Mouse (Mus musculus): ENCODE measurements around the gene Bbox1.

Gene Bbox1

GRCm38 (mm10) chr2:110314509-110315155 lies at the start of gene Bbox1:
Gene Bbox1, minus strand, starts transcription at chr2:110314560.
- DNase-seq = peak; percentile 31 to 60

GRCm38 (mm10) chr2:110363855-110364254 lies 49.5 kb upstream of the Bbox1 start:
- no peak for DNase-seq

GRCm38 (mm10) chr2:110362432-110363283 lies 48.3 kb upstream of the Bbox1 start, which contains the start of gene Fibin:
Gene Fibin, minus strand, starts transcription at chr2:110363183.
- peak; percentile 59 to 74 for DNase-seq

DNA sequence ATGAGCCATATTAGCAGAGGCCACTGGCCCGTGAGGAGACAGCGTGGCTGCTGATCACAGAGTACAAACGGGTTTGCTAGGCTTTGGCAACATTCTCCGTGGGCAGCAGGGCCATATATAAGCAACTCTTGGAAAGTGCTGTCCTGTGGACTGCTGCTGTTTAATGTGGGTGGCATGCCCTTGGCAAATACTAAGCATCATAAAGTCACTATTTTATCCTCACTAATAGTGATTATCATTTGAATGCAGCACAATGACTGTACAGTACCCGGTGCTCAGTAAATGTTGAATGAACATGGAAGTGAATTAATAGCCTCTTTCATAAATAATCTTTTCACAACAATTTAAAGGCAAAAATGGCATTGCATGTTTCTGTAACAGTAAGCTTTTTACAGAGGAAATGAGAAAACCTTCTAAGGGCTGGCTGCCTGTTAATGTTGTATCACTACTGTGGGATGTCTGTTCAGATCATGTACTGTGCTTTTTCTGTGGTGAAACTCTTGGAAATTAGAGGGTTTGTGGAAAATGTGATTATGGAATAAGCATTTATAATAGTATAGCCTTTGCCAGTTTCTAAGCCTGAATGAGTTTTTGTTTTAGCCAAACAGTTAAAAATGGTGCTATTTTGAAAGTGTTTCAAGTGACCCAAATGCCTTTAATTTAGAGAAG lies 39.1 kb upstream of the Bbox1 start:
- no peak for DNase-seq

DNA sequence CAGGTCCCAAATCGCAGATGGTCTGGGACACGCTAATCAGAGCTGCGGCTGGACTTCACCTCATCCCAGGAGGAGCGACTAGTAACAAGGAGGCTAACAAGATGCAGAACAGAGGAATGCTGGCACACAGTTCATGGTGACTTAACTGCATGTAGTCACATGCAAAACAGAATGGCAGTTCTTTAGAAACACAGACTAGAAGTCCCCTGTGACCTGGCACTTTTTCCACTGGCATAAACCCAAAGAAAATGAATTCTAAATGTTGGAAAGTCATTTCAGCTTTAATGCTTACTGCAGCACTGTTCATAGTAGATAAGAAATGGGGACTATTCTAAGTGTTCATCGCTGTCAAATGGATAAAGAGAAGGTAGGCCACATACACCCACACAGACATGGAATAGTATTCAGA lies 37.5 kb upstream of the Bbox1 start:
- no peak for DNase-seq

DNA sequence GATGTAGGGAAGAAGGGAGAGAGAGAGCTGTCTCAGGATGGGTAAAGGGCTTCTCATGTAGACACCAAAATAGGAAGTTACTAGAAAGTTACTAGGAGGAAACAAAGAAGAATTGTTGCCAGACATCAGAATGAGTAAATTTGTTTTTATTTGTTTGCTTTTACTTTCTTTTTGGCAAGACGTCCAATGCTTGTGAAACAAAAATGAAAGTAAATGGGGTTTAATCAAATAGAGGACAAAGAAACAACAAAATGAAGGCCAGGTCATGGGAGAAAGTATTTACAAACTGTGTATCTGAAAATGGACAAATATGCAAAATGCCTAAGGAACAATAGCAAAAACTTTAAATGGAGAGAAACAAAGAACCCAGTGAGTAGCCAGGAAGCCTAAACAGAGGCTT lies 37.0 kb upstream of the Bbox1 start:
- no peak for DNase-seq

DNA sequence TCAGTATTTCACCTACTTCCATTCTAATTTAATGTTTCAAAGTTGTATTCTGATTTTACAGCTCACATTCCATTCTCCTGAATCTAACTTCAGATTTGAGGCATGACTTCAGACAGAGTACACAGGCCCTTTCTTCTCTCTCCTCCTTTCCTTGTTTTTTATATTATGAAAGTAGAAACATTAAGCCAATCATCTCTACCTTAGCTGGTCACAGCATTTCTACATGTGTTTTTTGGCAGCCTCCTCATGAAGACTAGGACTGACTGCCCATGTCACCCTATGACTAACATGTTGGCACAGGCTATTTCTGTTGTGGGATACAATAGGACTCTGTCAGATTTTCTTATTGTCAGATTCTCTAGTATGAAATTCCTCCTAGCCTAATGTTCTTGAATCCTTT lies 14.6 kb upstream of the Bbox1 start:
- DNase-seq = no peak

GRCm38 (mm10) chr2:110319949-110320348 lies 5.6 kb upstream of the Bbox1 start:
- DNase-seq = no peak

DNA sequence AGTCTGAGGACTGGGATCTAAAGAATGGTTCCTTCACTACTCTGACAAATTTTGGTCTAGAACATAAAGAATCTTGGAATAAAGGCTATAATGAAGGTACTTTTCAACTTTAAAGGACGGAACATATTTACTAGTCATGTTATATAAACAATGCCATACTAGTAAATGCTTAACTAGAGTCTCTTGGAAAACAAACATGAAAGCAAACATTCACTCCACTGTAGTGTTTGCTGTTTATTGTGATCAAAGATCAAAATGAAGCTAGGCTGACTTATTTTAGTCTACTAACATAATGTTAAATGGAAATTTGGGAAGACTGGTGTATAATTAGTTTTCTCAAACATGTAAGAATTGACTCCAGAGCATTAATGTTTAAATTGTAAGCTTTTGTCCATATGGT lies 4.9 kb upstream of the Bbox1 start:
- DNase-seq = no peak

- DNase-seq = no peak
These were observed 4.4 kb upstream of the Bbox1 start for GRCm38 (mm10) chr2:110318719-110319118.

DNA sequence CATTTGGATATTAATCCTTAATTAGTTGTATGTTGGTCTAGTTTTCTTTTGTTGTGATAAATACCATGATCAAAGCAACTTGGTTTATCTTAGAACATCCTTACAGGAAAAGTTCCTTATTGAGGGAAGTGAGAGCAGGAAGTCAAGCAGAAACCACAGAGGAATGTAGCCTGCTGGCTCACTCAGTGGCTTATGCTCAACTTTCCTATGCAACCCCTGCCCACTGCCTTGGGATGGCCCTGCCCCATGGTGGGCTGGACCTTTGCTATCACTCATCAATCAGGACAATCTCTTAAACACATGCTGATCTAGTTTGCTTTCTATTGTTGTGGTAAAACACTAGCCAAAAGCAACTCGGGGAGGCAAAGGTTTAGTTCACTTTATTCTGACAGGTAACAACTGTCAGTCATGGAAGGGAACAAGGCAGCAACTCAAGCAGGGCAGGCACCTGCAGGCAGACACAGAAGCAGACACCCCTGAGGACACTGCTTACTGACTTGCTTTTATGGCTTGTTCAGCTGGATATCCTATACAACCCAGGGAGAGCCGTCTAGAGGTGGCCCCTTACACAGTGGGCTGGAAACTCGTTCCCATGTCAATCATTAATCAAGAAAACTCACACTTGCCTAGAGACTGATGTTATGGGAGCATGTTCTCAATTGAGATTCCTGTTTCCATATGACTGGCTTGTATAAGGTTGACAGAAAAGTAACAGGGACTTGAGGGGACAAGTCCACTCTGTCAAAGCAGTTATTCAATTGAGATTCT lies 1.9 kb upstream of the Bbox1 start:
- DNase-seq = peak in 1 of 2 experiments; percentile 23

DNA sequence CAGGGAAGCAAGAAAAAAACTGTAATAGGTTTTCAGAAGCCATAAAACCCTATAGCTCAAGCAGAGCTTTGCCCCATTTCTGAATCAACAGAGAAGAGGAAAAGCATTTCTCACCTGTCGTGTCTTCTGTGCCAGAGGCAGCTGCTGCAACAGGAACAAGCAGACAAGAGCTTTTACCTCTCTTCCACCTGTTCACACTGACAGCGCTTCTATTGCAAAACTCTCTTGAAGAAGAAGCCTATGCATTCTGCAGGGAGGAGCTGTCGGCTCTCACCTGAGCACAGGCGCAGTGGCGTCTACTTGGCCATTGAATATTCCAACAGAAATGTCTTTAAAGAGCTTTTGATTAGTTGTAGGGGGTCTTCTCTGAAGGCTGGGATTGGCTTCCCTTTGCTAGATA lies 286 bp downstream of the Bbox1 start:
- no peak for DNase-seq

GRCm38 (mm10) chr2:110313305-110313824 lies 995 bp downstream of the Bbox1 start:
- no peak for DNase-seq

- DNase-seq = no peak
These were observed 8.7 kb downstream of the Bbox1 start for GRCm38 (mm10) chr2:110305358-110306283.

DNA sequence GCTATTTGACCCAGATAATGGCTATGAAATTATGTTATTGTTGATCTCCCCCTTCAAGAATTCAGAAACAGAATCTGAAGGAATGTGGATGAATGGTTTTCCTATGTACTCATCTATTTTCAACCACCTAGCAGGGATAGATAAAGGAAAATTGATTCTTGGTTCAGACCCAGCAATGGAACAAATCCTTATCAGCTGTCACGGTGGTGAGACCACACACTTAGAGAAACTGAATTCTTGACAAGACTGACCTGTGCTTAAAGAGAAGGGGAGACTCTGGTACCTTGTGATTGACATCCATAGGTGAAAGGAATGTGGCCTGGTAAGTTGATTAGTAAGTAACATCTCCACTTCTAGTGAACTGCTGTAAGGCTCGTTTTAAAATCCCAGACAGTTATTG lies 12.1 kb downstream of the Bbox1 start:
- DNase-seq = no peak

- DNase-seq = no peak
These were observed 13.0 kb downstream of the Bbox1 start for GRCm38 (mm10) chr2:110301314-110301713.

DNA sequence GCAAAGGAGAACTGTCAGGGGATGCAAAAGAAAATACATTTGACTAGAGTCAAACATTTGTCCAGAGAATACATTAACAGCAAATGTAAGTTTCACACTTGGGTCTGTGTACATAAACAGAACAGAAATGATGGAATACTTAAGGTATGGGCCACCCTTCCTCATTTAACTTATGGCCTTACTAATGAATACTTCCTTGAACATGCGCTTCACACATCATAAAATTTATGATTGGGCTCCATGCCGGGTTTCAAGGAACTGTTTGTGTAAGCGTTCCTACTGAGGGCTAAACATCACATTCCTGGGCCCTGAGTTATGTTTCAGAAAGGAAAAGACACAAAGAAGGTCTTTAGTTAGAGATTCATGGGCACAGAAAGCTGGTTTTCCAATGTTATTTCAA lies 19.4 kb downstream of the Bbox1 start:
- DNase-seq = peak in 1 of 2 experiments; percentile 29

- DNase-seq = no peak
These were observed 26.4 kb downstream of the Bbox1 start for GRCm38 (mm10) chr2:110287959-110288358.

GRCm38 (mm10) chr2:110285829-110286504 lies 28.4 kb downstream of the Bbox1 start:
- DNase-seq = no peak

DNA sequence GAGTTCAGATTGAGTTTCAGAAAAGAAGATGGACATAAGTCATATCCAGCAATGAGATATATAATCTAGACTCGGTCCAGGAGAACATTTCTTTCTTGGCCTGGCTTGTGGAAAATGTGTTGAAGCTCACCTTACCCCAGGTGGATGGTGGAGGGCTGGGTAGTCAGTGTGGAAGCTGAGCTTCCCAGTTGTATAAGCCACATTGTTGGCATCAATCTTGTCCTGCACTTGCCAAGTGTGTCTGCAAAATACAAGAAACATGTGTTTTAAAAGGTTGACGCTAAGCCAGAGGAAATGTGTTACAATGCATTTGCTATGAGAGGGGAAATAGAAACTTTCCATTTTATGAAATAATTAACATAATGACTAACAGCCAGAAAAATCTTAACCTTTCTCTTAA lies 38.9 kb downstream of the Bbox1 start:
- no peak for DNase-seq

- peak; percentile 52 to 67 for DNase-seq
These were observed 40.2 kb downstream of the Bbox1 start for GRCm38 (mm10) chr2:110274160-110274559.
